Mouse (Mus musculus) adipocyte (in vitro differentiated cells): ENCODE results near the gene Cldn10.

ENCODE experiments used
- DNase-seq: peaks from one replicate; pipeline ENCODE4 v3.0.0-alpha.2; 2016; ENCODE audit warnings: low spot score

The Cldn10 gene

GRCm38 (mm10) chr14:118910332-118911222 lies 122.9 kb downstream of the Cldn10 start:
- peak; percentile 67 for DNase-seq

- DNase-seq: no peak
Measured at GRCm38 (mm10) chr14:118911521-118911920, 123.8 kb downstream of the Cldn10 start.

- DNase-seq: no peak
Measured at GRCm38 (mm10) chr14:118913651-118914050, 125.9 kb downstream of the Cldn10 start.

GRCm38 (mm10) chr14:118919025-118919424 lies 131.3 kb downstream of the Cldn10 start:
- peak; percentile 57 for DNase-seq

- DNase-seq: no peak
Measured at GRCm38 (mm10) chr14:118920654-118921053, 132.9 kb downstream of the Cldn10 start.

- no peak for DNase-seq
Measured at GRCm38 (mm10) chr14:118922251-118922650, 134.5 kb downstream of the Cldn10 start.

GRCm38 (mm10) chr14:118922667-118923184 lies 135.0 kb downstream of the Cldn10 start:
- no peak for DNase-seq
